Mouse (Mus musculus): Measurements from ENCODE around the gene Hvcn1. TPM values are rescaled to one million over a fixed set of nuclear protein-coding genes. Genes with fewer than 3 reads are reported as not detected.
A peak's percentile ranks its signal among the peaks of the same experiment; 100 is the strongest.

Gene Hvcn1
- polyA plus RNA-seq, 1 experiment = 30.0 TPM

DNA sequence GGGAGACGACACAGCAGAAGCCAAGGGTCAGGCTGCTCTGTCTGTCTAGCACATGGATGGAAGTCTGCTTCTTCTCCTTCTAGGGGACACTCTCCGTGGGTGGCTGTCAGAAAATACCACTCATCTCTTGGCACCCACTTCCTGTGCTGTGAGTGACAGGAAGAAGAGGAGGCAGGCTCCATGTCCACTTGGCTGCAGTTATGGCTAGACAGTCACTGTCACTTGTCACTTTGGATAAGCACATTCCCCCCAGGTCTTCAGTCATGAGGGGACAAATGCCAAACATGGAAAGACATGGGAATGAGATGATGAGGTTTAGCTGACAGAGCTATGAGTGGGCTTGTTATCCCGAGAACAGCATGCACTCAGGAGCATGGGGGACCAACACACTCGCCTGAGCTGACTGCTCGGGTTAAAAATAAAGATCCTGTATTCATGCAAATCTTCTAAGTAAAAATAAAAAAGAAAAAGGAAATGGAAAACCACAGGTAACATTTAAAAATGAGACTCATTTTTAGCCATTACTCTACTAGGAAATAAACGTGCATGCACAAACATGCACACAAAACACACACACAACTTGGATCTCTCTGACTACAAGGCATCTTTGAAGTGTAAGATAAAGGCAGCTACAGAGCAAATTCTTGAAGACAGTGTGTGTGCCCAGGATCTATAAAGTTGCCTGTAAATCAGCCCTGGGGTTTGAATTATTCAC is 51.6 kb downstream of the Hvcn1 start:
- TF ChIP-seq CTCF (IDR thresholded peaks at IDR 0.05; ENCODE audit: control insufficient read depth, insufficient read depth, low read length) (no peak), POLR2A (IDR thresholded peaks at IDR 0.05; ENCODE audit: borderline replicate concordance, control insufficient read depth, low read depth, low read length) (no peak)
- Histone ChIP-seq H3K27ac (ENCODE audit: control insufficient read depth, insufficient read depth, low read depth, low read length, poor library complexity) (peak overlapping the region; percentile 4; the same call in 1 of the 2 replicates), H3K4me3 (replicated peaks; ENCODE audit: control insufficient read depth, low read depth, low read length) (no peak overlapping the region), H3K4me1 (ENCODE audit: control insufficient read depth, insufficient read depth, low read length) (peaks cover 1% of the 10 kb centered on the region; the same call in 1 of the 2 replicates)
- 28% methylated on average over 6 of the region's 6 CpGs for WGBS

- H3K27ac ChIP-seq (ENCODE audit: control insufficient read depth, insufficient read depth, low read depth, low read length, poor library complexity) = 0 out of 2 replicates have a peak overlapping the region, but pooled peaks have one; percentile 8
- H3K4me1 ChIP-seq (ENCODE audit: control insufficient read depth, insufficient read depth, low read length) = peaks cover 5% of the 10 kb centered on the region; the same call in 1 of the 2 replicates
- 33% methylated on average over 7 of the region's 7 CpGs for WGBS
- H3K4me3 ChIP-seq (replicated peaks; ENCODE audit: control insufficient read depth, low read depth, low read length) = no peak overlapping the region
- no peak for TF ChIP-seq POLR2A (IDR thresholded peaks at IDR 0.05; ENCODE audit: borderline replicate concordance, control insufficient read depth, low read depth, low read length)
- TF ChIP-seq CTCF (IDR thresholded peaks at IDR 0.05; ENCODE audit: control insufficient read depth, insufficient read depth, low read length) = peak; percentile 62
These were observed 55.5 kb downstream of the Hvcn1 start for GRCm38 (mm10) chr5:122262104-122262503.

DNA sequence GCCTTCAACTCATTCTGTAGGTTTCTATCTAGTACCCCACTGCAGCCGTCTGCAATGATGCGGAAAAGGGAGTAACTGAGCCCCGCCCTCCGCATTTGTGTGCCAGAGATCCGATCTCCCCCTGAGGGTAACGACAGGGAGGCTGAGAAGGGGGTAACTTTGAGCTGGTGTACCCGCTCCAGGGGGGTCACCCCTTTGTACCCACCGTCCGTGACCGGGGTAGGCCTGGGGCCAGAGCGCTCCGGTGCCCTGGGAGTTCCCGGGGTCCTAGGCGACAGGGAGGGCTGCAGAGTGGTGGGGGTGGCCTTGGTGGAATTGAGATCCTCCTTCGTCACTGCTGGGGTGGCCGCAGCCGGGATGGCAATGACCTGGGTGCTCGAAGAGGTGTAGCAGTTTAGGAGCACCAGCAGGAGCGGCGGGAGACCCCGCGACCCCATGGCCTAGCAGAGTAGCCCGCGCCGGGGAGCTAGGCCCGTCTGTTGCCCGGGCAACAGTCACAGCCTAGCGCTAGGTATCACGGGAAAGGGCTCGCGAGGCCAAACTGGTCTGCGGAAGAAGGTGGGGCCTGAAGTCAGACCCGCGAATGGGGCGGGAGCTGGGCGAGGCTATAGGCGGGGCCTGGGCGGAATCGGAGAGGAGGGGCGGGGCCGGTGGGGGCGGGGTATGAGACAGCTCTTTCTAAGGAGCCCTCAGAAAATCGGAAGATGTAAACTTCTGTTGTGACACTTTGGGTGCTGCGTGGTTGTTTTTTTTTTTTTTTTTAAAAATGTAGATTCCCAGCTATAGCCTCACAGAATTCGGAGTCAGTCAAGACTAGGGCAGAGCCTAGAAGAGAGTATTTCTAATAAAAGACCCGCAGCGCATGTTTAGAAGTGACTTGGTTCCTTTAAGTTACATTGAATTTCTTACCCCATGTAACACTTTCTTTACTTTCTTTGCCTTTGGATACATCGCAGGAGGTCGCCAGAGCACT is 57.6 kb downstream of the Hvcn1 start, which contains the start of gene Tctn1:
Tctn1 (minus strand) TSS at position 528 of the 973 bp plus-strand sequence.
- H3K4me1 ChIP-seq (ENCODE audit: control insufficient read depth, insufficient read depth, low read length) = peaks cover 10% of the 10 kb centered on the region
- WGBS = under 1% methylated on average over 49 of the region's 49 CpGs
- H3K27ac ChIP-seq (ENCODE audit: control insufficient read depth, insufficient read depth, low read depth, low read length, poor library complexity) = peak within 1 kb of the TSS; percentile 49
- TF ChIP-seq POLR2A (IDR thresholded peaks at IDR 0.05; ENCODE audit: borderline replicate concordance, control insufficient read depth, low read depth, low read length) = peak; percentile 55; the same call in 1 of the 2 replicates
- no peak for TF ChIP-seq CTCF (IDR thresholded peaks at IDR 0.05; ENCODE audit: control insufficient read depth, insufficient read depth, low read length)
- peak within 1 kb of the TSS; percentile 87 for H3K4me3 ChIP-seq (replicated peaks; ENCODE audit: control insufficient read depth, low read depth, low read length)

- Histone ChIP-seq H3K4me1 (ENCODE audit: control insufficient read depth, insufficient read depth, low read length) (peaks cover 12% of the 10 kb centered on the region), H3K27ac (ENCODE audit: control insufficient read depth, insufficient read depth, low read depth, low read length, poor library complexity) (no peak overlapping the region), H3K4me3 (replicated peaks; ENCODE audit: control insufficient read depth, low read depth, low read length) (no peak overlapping the region)
- TF ChIP-seq CTCF (IDR thresholded peaks at IDR 0.05; ENCODE audit: control insufficient read depth, insufficient read depth, low read length) = no peak
- TF ChIP-seq POLR2A (IDR thresholded peaks at IDR 0.05; ENCODE audit: borderline replicate concordance, control insufficient read depth, low read depth, low read length) = no peak
- WGBS = 61% methylated on average over 3 of the region's 3 CpGs
These were observed 58.6 kb downstream of the Hvcn1 start for GRCm38 (mm10) chr5:122265187-122265586.

- peaks cover 12% of the 10 kb centered on the region for H3K4me1 ChIP-seq (ENCODE audit: control insufficient read depth, insufficient read depth, low read length)
- TF ChIP-seq CTCF (IDR thresholded peaks at IDR 0.05; ENCODE audit: control insufficient read depth, insufficient read depth, low read length) (no peak), POLR2A (IDR thresholded peaks at IDR 0.05; ENCODE audit: borderline replicate concordance, control insufficient read depth, low read depth, low read length) (no peak)
- WGBS = 77% methylated on average over 2 of the region's 2 CpGs
- H3K27ac ChIP-seq (ENCODE audit: control insufficient read depth, insufficient read depth, low read depth, low read length, poor library complexity) = no peak overlapping the region
- H3K4me3 ChIP-seq (replicated peaks; ENCODE audit: control insufficient read depth, low read depth, low read length) = no peak overlapping the region
These were observed 59.3 kb downstream of the Hvcn1 start for GRCm38 (mm10) chr5:122265942-122266341.

GRCm38 (mm10) chr5:122267136-122267535 is 60.5 kb downstream of the Hvcn1 start:
- Histone ChIP-seq H3K4me1 (ENCODE audit: control insufficient read depth, insufficient read depth, low read length) (peaks cover 11% of the 10 kb centered on the region), H3K4me3 (replicated peaks; ENCODE audit: control insufficient read depth, low read depth, low read length) (no peak overlapping the region), H3K27ac (ENCODE audit: control insufficient read depth, insufficient read depth, low read depth, low read length, poor library complexity) (peak overlapping the region; percentile 37; the same call in 1 of the 2 replicates)
- WGBS = 26% methylated on average over 7 of the region's 7 CpGs
- TF ChIP-seq CTCF (IDR thresholded peaks at IDR 0.05; ENCODE audit: control insufficient read depth, insufficient read depth, low read length) = no peak
- no peak for TF ChIP-seq POLR2A (IDR thresholded peaks at IDR 0.05; ENCODE audit: borderline replicate concordance, control insufficient read depth, low read depth, low read length)

DNA sequence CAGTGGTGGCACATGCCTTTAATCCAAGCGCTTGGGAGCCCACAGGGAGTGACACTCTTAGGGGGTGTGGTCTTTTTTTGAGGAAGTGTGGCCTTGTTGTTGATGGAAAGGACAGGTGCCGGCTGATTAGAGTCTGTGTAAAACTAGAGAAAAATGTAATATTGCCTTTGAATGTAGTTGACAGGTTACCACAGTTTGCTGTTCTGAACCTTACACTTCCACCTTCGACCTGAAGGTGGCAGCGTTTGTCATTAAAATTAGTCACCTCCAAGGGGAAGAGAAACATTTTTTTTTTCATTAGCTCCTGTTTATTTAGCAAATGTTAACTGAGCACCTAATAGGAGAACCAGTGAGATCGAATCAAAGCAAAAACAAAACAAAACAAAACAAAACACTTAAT is 61.3 kb downstream of the Hvcn1 start:
- TF ChIP-seq CTCF (IDR thresholded peaks at IDR 0.05; ENCODE audit: control insufficient read depth, insufficient read depth, low read length) = no peak
- no peak for TF ChIP-seq POLR2A (IDR thresholded peaks at IDR 0.05; ENCODE audit: borderline replicate concordance, control insufficient read depth, low read depth, low read length)
- WGBS = 7% methylated on average over 5 of the region's 5 CpGs
- Histone ChIP-seq H3K27ac (ENCODE audit: control insufficient read depth, insufficient read depth, low read depth, low read length, poor library complexity) (peak overlapping the region; percentile 56; the same call in 1 of the 2 replicates), H3K4me3 (replicated peaks; ENCODE audit: control insufficient read depth, low read depth, low read length) (no peak overlapping the region), H3K4me1 (ENCODE audit: control insufficient read depth, insufficient read depth, low read length) (peaks cover 11% of the 10 kb centered on the region)
